Mouse (Mus musculus) CH12.LX (cell line): ENCODE data around the gene Itgad.

Experiments
- CTCF ChIP-seq, 2 experiments: IDR thresholded peaks in 1 of 2; conservative IDR thresholded peaks in 1 of 2; 2 replicates each; pipeline ENCODE4 v1.5.1; 2011 to 2012; ENCODE audit warnings: low read depth in 2 of 2, low read length in 2 of 2, improper control_type of control experiment in 1 of 2, inconsistent platforms in 1 of 2, mild to moderate bottlenecking in 1 of 2, moderate library complexity in 1 of 2
- ELF1 ChIP-seq: IDR thresholded peaks from 2 replicates; pipeline ENCODE4 v1.6.1; 2014; ENCODE audit warnings: low read depth, mild to moderate bottlenecking, inconsistent platforms, low read length, improper control_type of control experiment
- JUN ChIP-seq: IDR thresholded peaks from 2 replicates; pipeline ENCODE4 v1.6.1; 2011; ENCODE audit warnings: low read depth, mild to moderate bottlenecking, low read length, improper control_type of control experiment, moderate library complexity; ENCODE audit not compliant: insufficient read depth
- KAT2A ChIP-seq: IDR thresholded peaks from 2 replicates; pipeline ENCODE4 v1.6.1; 2012; ENCODE audit warnings: low read length, improper control_type of control experiment, inconsistent platforms; ENCODE audit not compliant: insufficient replicate concordance
- MAFK ChIP-seq: IDR thresholded peaks from 2 replicates; pipeline ENCODE4 v1.6.1; 2011; ENCODE audit warnings: low read length, improper control_type of control experiment; ENCODE audit not compliant: insufficient replicate concordance
- NRF1 ChIP-seq: IDR thresholded peaks from 2 replicates; pipeline ENCODE4 v1.6.1; 2014; ENCODE audit warnings: low read depth, mild to moderate bottlenecking, inconsistent platforms, low read length, improper control_type of control experiment, moderate library complexity
- PAX5 ChIP-seq: IDR thresholded peaks from 2 replicates; pipeline ENCODE4 v1.6.1; 2012; ENCODE audit warnings: low read length, inconsistent platforms, mixed read lengths
- POLR2A ChIP-seq: IDR thresholded peaks from 2 replicates; pipeline ENCODE4 v1.6.1; 2011; ENCODE audit warnings: low read depth, mild to moderate bottlenecking, improper control_type of control experiment, low read length
- RAD21 ChIP-seq: IDR thresholded peaks from 2 replicates; pipeline ENCODE4 v1.6.1; 2011; ENCODE audit warnings: low read depth, mild to moderate bottlenecking, low read length, improper control_type of control experiment, moderate library complexity
- USF1 ChIP-seq: IDR thresholded peaks from 2 replicates; pipeline ENCODE4 v1.6.1; 2014; ENCODE audit warnings: low read depth, mild to moderate bottlenecking, inconsistent platforms, low read length, improper control_type of control experiment
- ZC3H11A ChIP-seq: IDR thresholded peaks from 2 replicates; pipeline ENCODE4 v1.6.1; 2012; ENCODE audit warnings: low read depth, mild to moderate bottlenecking, inconsistent platforms, low read length, improper control_type of control experiment
- ZNF384 ChIP-seq: IDR thresholded peaks from 2 replicates; pipeline ENCODE4 v1.6.1; 2012; ENCODE audit warnings: low read depth, low read length, improper control_type of control experiment, inconsistent platforms

GRCm38 (mm10) chr7:128245547-128245946 lies 91.4 kb downstream of the Itgad start:
- TF ChIP-seq USF1 (no peak), ELF1 (no peak), POLR2A (no peak), KAT2A (no peak), CTCF (conservative IDR thresholded peaks at IDR 0.05 in 1 of 2, IDR thresholded peaks at IDR 0.05 in 1 of 2; ENCODE audit: low read depth in 2 of 2, low read length in 2 of 2) (no peak), MAFK (no peak), ZC3H11A (no peak), PAX5 (no peak), RAD21 (no peak), ZNF384 (no peak), NRF1 (no peak), JUN (no peak)
